Mouse (Mus musculus): ENCODE data around the gene Tfap2e. TPM values are rescaled to one million over a fixed set of nuclear protein-coding genes. Genes with fewer than 3 reads are reported as not detected.

Tfap2e gene
- total and polyA plus RNA-seq, 2 experiments from 2014 or later, result 0.86 to 1.1 TPM

DNA sequence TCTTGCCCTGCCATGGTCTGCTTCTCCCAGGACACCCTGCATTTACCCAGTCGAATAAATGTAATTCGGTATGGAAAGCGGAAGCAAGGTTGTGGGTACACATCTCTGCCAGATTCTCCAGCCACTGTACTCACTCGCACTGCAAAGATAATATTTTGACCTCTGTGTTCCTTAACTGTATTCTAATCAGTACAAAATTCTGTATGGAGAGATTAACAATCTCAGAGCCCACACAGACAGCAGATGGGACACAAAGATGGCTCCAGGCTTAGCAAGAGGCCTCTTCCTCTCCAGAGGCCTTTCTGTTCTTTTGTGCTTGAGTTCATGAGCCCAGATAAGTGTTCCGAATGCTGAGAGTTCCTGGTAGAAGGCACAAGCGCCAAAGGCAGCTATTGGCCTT, 37.8 kb upstream of the Tfap2e start:
- WGBS, result 94% methylated on average over 6 of the region's 6 CpGs
- Histone ChIP-seq H3K4me3 (ENCODE audit: low read depth, low read length) (no peak overlapping the region), H3K36me3 (ENCODE audit: insufficient read depth) (peaks cover 6% of the 10 kb centered on the region; the same call in 1 of the 2 replicates), H3K9ac (no peak overlapping the region), H3K9me3 (ENCODE audit: low read length) (no peaks in the 10 kb centered on the region), H3K4me1 (ENCODE audit: insufficient read depth) (peaks cover 12% of the 10 kb centered on the region), H3K4me2 (ENCODE audit: low read depth) (no peak overlapping the region), H3K27ac (ENCODE audit: low read depth, low read length) (no peak overlapping the region), H3K27me3 (ENCODE audit: insufficient read depth, low read length) (no peaks in the 10 kb centered on the region)
- TF ChIP-seq CTCF (IDR thresholded peaks at IDR 0.05; ENCODE audit: low read depth), result no peak
- ATAC-seq (no peak), DNase-seq (no peak)

GRCm38 (mm10) chr4:126770831-126771230, 34.8 kb upstream of the Tfap2e start:
- TF ChIP-seq CTCF (IDR thresholded peaks at IDR 0.05; ENCODE audit: low read depth), result no peak
- no peaks in the 10 kb centered on the region for H3K9me3 ChIP-seq (ENCODE audit: low read length)
- ATAC-seq (no peak), DNase-seq (no peak)
- H3K27ac ChIP-seq (ENCODE audit: low read depth, low read length), result no peak overlapping the region
- H3K27me3 ChIP-seq (ENCODE audit: insufficient read depth, low read length), result no peaks in the 10 kb centered on the region
- H3K9ac ChIP-seq, result no peak overlapping the region
- WGBS, result 94% methylated on average over 4 of the region's 4 CpGs
- no peaks in the 10 kb centered on the region for H3K4me1 ChIP-seq (ENCODE audit: insufficient read depth)
- H3K4me3 ChIP-seq (ENCODE audit: low read depth, low read length), result no peak overlapping the region
- H3K36me3 ChIP-seq (ENCODE audit: insufficient read depth), result peaks cover 11% of the 10 kb centered on the region
- no peak overlapping the region for H3K4me2 ChIP-seq (ENCODE audit: low read depth)

- H3K4me1 ChIP-seq (ENCODE audit: insufficient read depth), result no peaks in the 10 kb centered on the region
- ATAC-seq (no peak), DNase-seq (no peak)
- 89% methylated on average over 9 of the region's 9 CpGs for WGBS
- no peak overlapping the region for H3K9ac ChIP-seq
- H3K4me3 ChIP-seq (ENCODE audit: low read depth, low read length), result no peak overlapping the region
- no peak for TF ChIP-seq CTCF (IDR thresholded peaks at IDR 0.05; ENCODE audit: low read depth)
- H3K9me3 ChIP-seq (ENCODE audit: low read length), result no peaks in the 10 kb centered on the region
- no peak overlapping the region for H3K27ac ChIP-seq (ENCODE audit: low read depth, low read length)
- peaks cover 11% of the 10 kb centered on the region for H3K36me3 ChIP-seq (ENCODE audit: insufficient read depth)
- no peak overlapping the region for H3K4me2 ChIP-seq (ENCODE audit: low read depth)
- no peaks in the 10 kb centered on the region for H3K27me3 ChIP-seq (ENCODE audit: insufficient read depth, low read length)
Observed at GRCm38 (mm10) chr4:126769800-126770563, 33.9 kb upstream of the Tfap2e start.

DNA sequence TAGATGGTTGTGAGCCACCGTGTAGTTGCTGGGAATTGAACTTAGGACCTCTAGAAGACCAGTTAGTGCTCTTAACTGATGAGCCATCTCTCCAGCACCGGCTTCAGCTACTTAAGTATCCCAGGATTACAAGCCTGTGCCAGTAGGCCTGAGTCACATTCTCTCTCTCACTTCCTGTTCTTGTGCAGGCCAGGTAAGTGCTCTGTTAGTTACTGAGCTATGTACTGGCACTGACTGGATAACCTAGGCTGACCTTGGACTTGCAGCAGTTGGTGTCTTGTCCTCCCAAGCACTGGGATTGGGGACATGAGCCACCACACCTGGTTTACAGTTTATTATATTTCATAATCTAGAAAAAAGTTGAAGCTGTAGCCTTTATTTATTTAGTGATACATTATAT, 27.4 kb upstream of the Tfap2e start:
- H3K27ac ChIP-seq (ENCODE audit: low read depth, low read length), result no peak overlapping the region
- H3K4me1 ChIP-seq (ENCODE audit: insufficient read depth), result no peaks in the 10 kb centered on the region
- H3K9me3 ChIP-seq (ENCODE audit: low read length), result no peaks in the 10 kb centered on the region
- ATAC-seq (no peak), DNase-seq (no peak)
- H3K27me3 ChIP-seq (ENCODE audit: insufficient read depth, low read length), result no peaks in the 10 kb centered on the region
- no peak overlapping the region for H3K4me3 ChIP-seq (ENCODE audit: low read depth, low read length)
- H3K9ac ChIP-seq, result no peak overlapping the region
- no peak overlapping the region for H3K4me2 ChIP-seq (ENCODE audit: low read depth)
- no peak for TF ChIP-seq CTCF (IDR thresholded peaks at IDR 0.05; ENCODE audit: low read depth)
- peaks cover 22% of the 10 kb centered on the region for H3K36me3 ChIP-seq (ENCODE audit: insufficient read depth)
- 90% methylated on average over 2 of the region's 2 CpGs for WGBS

DNA sequence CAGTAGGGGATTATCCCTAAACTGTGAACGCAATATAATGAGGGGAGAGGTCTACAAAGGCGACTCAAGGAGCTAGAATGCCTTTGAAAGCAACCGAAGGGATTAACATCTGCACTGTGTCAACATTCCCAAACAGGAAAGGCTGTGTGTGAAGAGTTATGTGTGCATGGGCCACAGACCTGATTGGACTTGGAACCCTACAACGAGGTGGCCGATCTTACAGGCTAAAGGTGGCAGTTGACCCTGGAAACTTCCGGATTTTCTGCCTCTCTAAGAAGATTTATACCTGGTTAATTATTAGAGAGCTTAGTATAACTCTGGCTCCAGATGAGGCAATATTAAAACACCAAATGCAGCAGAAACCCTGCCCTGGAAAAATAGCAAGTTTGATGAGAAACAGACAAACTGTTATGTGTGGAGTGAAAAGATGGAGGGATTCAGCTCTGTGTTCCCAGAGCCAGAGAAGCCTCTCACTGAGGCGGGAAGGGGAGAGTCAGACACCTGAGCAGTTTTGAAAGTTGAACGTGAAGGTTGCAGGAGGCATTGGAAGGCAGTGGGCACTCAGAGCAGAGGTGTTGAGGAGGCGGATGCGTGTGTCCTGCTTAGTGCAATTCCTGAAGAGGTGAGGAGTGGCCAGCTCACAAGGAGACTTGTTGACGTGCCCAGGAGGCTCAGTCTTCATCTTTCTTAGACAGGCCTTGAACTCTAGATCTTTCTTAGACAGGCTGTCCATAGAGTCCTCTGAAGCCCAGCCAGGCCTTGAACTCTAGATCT, 26.7 kb upstream of the Tfap2e start:
- H3K4me2 ChIP-seq (ENCODE audit: low read depth), result no peak overlapping the region
- H3K9ac ChIP-seq, result no peak overlapping the region
- H3K9me3 ChIP-seq (ENCODE audit: low read length), result no peaks in the 10 kb centered on the region
- WGBS, result 48% methylated on average over 11 of the region's 11 CpGs
- no peak for ATAC-seq
- no peak for DNase-seq
- peaks cover 19% of the 10 kb centered on the region for H3K36me3 ChIP-seq (ENCODE audit: insufficient read depth)
- no peaks in the 10 kb centered on the region for H3K4me1 ChIP-seq (ENCODE audit: insufficient read depth)
- no peaks in the 10 kb centered on the region for H3K27me3 ChIP-seq (ENCODE audit: insufficient read depth, low read length)
- H3K4me3 ChIP-seq (ENCODE audit: low read depth, low read length), result no peak overlapping the region
- no peak overlapping the region for H3K27ac ChIP-seq (ENCODE audit: low read depth, low read length)
- no peak for TF ChIP-seq CTCF (IDR thresholded peaks at IDR 0.05; ENCODE audit: low read depth)

DNA sequence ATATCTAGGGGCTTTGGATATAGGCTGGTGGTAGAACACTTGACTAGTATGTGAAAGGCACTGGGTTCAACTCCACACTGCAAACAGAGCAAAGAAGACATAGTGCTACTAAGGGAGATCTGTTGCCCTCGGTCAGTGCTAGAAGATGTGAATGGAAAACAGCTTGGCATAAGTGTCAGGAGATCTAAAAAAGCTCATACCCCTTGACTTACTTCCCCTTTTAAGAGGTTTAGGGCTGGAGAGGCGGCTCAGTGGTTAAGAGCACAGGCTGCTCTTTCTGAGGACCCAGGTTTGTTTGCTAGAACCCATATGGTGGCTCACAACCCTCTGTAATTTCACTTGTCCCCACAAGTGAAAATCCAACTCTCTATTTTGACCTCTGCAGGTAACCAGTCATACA, 23.4 kb upstream of the Tfap2e start:
- no peaks in the 10 kb centered on the region for H3K27me3 ChIP-seq (ENCODE audit: insufficient read depth, low read length)
- H3K36me3 ChIP-seq (ENCODE audit: insufficient read depth), result peaks cover 18% of the 10 kb centered on the region
- H3K4me1 ChIP-seq (ENCODE audit: insufficient read depth), result 0 out of 2 replicates have a peak, but pooled peaks cover 6% of the 10 kb centered on the region
- DNase-seq (no peak), ATAC-seq (no peak)
- no peak overlapping the region for H3K9ac ChIP-seq
- no peak overlapping the region for H3K27ac ChIP-seq (ENCODE audit: low read depth, low read length)
- no peak overlapping the region for H3K4me2 ChIP-seq (ENCODE audit: low read depth)
- H3K9me3 ChIP-seq (ENCODE audit: low read length), result no peaks in the 10 kb centered on the region
- TF ChIP-seq CTCF (IDR thresholded peaks at IDR 0.05; ENCODE audit: low read depth), result no peak
- H3K4me3 ChIP-seq (ENCODE audit: low read depth, low read length), result no peak overlapping the region
- 94% methylated on average over 2 of the region's 2 CpGs for WGBS

- Histone ChIP-seq H3K27ac (ENCODE audit: low read depth, low read length) (no peak overlapping the region), H3K4me3 (ENCODE audit: low read depth, low read length) (no peak overlapping the region), H3K27me3 (ENCODE audit: insufficient read depth, low read length) (no peaks in the 10 kb centered on the region), H3K9ac (no peak overlapping the region), H3K4me2 (ENCODE audit: low read depth) (no peak overlapping the region), H3K9me3 (ENCODE audit: low read length) (no peaks in the 10 kb centered on the region), H3K36me3 (ENCODE audit: insufficient read depth) (peaks cover 16% of the 10 kb centered on the region), H3K4me1 (ENCODE audit: insufficient read depth) (0 out of 2 replicates have a peak, but pooled peaks cover 6% of the 10 kb centered on the region)
- no peak for ATAC-seq
- 71% methylated on average over 5 of the region's 5 CpGs for WGBS
- DNase-seq, result no peak
- no peak for TF ChIP-seq CTCF (IDR thresholded peaks at IDR 0.05; ENCODE audit: low read depth)
Observed at GRCm38 (mm10) chr4:126758299-126758698, 22.3 kb upstream of the Tfap2e start.

All from forebrain, postnatal 0 days (tissue).